Mouse (Mus musculus): ENCODE results near the gene Ppm1f.

DNA sequence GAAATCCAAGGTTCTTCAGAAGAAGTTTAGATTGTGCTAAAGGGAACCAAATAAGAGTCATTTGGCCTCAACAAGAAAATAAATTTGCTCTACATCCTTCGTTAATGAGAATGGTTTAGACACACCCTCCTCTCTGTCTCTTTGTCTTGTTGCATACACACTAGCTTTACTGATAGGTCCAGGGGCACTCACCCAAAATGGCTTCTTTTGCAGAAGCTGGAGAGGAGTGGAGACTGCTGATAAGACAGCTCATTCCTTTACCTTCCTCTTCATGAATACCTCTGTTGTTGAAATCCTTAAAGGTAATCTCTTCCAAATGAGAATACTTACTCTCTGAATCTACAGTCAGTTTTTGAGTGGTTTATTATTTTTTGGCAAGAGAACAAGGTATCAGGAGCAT is 68.9 kb downstream of the Ppm1f start:
- TF ChIP-seq CTCF (IDR thresholded peaks at IDR 0.05; ENCODE audit: extremely low read depth, insufficient read depth, insufficient read length, insufficient replicate concordance) (no peak), POLR2A (IDR thresholded peaks at IDR 0.05; ENCODE audit: low read depth, low read length) (no peak)

All from spleen, adult 2 months (tissue).